Mouse (Mus musculus) hindbrain, embryonic 16.5 days (tissue): ENCODE measurements at regions not wholly inside any gene's neighbourhood (a gene's known extent, or its start where the extent isn't known, plus 50 kb on each side); places are given as distances from the start of the nearest gene placed in this dataset.

Experiments
- ATAC-seq: fragments of 200-750 bp; cut with Nextera tagmentation; 2 replicates; pipeline ENCODE4 v1.8.0; 2017; ENCODE audit warnings: moderate TSS enrichment, moderate library complexity
- H3K27ac ChIP-seq: fragments of 300-500 bp; sonication (generic); 2 replicates; pipeline ENCODE4 v1.5.1; 2014; ENCODE audit warnings: low read depth, mild to moderate bottlenecking, control low read depth, low read length, moderate library complexity
- H3K27me3 ChIP-seq: fragments of 300-500 bp; sonication (generic); replicated peaks from 2 replicates; pipeline ENCODE4 v1.6.1; 2014; ENCODE audit warnings: low read length; ENCODE audit not compliant: control insufficient read depth, insufficient read depth
- H3K36me3 ChIP-seq: fragments of 300-500 bp; sonication (generic); 2 replicates; pipeline ENCODE4 v1.6.1; 2014; ENCODE audit warnings: mild to moderate bottlenecking, low read length, moderate library complexity, mixed read lengths; ENCODE audit not compliant: control insufficient read depth, insufficient read depth
- H3K4me1 ChIP-seq: fragments of 300-500 bp; sonication (generic); 2 replicates; pipeline ENCODE4 v1.6.1; 2014; ENCODE audit warnings: low read depth, low read length; ENCODE audit not compliant: control insufficient read depth, insufficient read depth
- H3K4me2 ChIP-seq: fragments of 300-500 bp; sonication (generic); 2 replicates; pipeline ENCODE4 v1.6.1; 2014; ENCODE audit warnings: mild to moderate bottlenecking, low read length, control low read depth, moderate library complexity
- H3K4me3 ChIP-seq: fragments of 300-500 bp; sonication (generic); 2 replicates; pipeline ENCODE4 v1.5.1; 2014; ENCODE audit warnings: mild to moderate bottlenecking, low read length, control low read depth, moderate library complexity
- H3K9ac ChIP-seq: fragments of 300-500 bp; sonication (generic); 2 replicates; pipeline ENCODE4 v1.6.1; 2014; ENCODE audit warnings: low read depth, mild to moderate bottlenecking, control low read depth, low read length, moderate library complexity
- H3K9me3 ChIP-seq: fragments of 300-500 bp; sonication (generic); 2 replicates; pipeline ENCODE4 v1.6.1; 2014; ENCODE audit warnings: mild to moderate bottlenecking, low read length, moderate library complexity; ENCODE audit not compliant: control insufficient read depth
- WGBS: fragments of 180-500 bp; shearing (Covaris S2); extraction: QIAGEN DNeasy Blood & Tissue Kit; methylation state at CpG from one replicate; pipeline ENCODE4 v1.1.7; 2014; 5-methylcytosine and 5-hydroxymethylcytosine counted together

GRCm38 (mm10) chr3:73435241-73435640, 273.0 kb downstream of the Bche start:
- no peak overlapping the region for H3K27ac ChIP-seq
- WGBS = 73% methylated on average over 2 of the region's 2 CpGs
- H3K4me3 ChIP-seq = no peak overlapping the region
- H3K4me1 ChIP-seq = no peaks in the 10 kb centered on the region
- no peaks in the 10 kb centered on the region for H3K27me3 ChIP-seq
- no peak for ATAC-seq
- H3K9me3 ChIP-seq = no peaks in the 10 kb centered on the region
- H3K9ac ChIP-seq = no peak overlapping the region
- H3K36me3 ChIP-seq = no peaks in the 10 kb centered on the region
- no peak overlapping the region for H3K4me2 ChIP-seq

DNA sequence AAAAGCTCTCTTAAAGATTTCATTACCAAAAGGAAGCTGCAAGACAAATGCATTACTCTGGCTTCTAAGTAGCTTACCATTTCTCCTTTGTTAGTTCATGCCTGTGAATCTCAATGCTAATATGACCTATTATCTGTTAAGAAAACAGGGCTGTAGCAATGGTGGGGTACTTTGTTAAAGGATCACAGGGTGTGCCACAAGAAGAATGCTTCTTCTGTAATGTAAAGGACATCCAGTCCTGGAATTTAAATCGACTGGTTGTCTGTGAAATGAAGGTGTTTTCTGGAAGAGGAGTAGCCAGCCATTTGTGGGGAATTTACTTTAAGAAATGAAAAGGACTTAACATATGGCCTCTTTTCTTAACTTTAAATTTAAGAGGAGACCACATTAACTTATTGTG, 273.9 kb downstream of the Bche start:
- H3K36me3 ChIP-seq = no peaks in the 10 kb centered on the region
- no peak overlapping the region for H3K4me3 ChIP-seq
- H3K9me3 ChIP-seq = no peaks in the 10 kb centered on the region
- WGBS = 33% methylated on average over 1 of the region's 1 CpGs
- no peak for ATAC-seq
- H3K27me3 ChIP-seq = no peaks in the 10 kb centered on the region
- H3K9ac ChIP-seq = no peak overlapping the region
- H3K27ac ChIP-seq = no peak overlapping the region
- no peak overlapping the region for H3K4me2 ChIP-seq
- no peaks in the 10 kb centered on the region for H3K4me1 ChIP-seq

GRCm38 (mm10) chr3:73409929-73410522, 298.2 kb downstream of the Bche start:
- H3K27ac ChIP-seq = no peak overlapping the region
- H3K4me1 ChIP-seq = no peaks in the 10 kb centered on the region
- WGBS = 58% methylated on average over 4 of the region's 4 CpGs
- no peaks in the 10 kb centered on the region for H3K27me3 ChIP-seq
- H3K9me3 ChIP-seq = no peaks in the 10 kb centered on the region
- H3K4me3 ChIP-seq = no peak overlapping the region
- ATAC-seq = no peak
- no peaks in the 10 kb centered on the region for H3K36me3 ChIP-seq
- no peak overlapping the region for H3K4me2 ChIP-seq
- H3K9ac ChIP-seq = no peak overlapping the region

DNA sequence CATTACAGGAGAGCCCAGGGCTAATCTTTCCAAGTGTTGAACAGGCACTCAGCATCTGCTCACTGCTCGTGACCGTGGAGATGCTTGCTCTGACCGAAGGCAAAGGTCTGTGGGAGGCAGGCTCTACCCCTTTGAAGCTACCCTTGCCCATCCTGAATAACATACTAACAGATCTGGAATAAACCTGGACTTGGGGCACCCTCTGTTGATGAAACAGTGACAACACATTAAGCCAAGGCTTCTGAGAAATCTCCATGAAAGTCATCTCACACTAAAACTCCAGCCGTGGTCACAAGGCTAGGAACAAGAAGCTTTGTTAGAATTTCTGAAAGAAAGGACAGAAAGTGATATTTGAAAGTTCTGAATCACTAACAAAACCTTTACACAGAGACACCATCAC, 306.8 kb downstream of the Bche start:
- H3K27ac ChIP-seq = no peak overlapping the region
- 75% methylated on average over 4 of the region's 4 CpGs for WGBS
- ATAC-seq = 0 out of 2 replicates have a peak, but pooled peaks have one; percentile 37

DNA sequence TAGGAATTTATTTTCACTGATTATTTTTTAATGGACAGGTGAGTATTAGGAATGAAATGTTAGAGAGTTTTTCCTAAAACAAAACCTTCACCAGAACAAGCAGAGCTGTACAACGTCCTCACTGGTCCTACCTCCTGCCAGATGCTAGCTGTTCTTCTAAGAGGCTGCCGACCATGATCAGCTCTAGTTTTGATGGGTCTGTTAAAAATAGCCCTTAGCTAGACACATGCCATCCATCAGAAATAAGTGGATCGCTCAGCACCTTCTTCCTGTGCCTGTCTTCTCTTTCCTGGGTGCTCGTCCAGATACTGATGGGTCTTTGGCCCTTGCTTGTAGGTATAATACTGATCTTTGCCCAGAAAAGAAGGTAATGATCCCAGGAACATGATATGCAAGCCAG, 312.4 kb downstream of the Bche start:
- no peak overlapping the region for H3K27ac ChIP-seq
- WGBS = 84% methylated on average over 4 of the region's 4 CpGs
- H3K9ac ChIP-seq = no peak overlapping the region
- no peak overlapping the region for H3K4me3 ChIP-seq
- no peaks in the 10 kb centered on the region for H3K4me1 ChIP-seq
- no peaks in the 10 kb centered on the region for H3K27me3 ChIP-seq
- H3K9me3 ChIP-seq = no peaks in the 10 kb centered on the region
- ATAC-seq = no peak
- no peak overlapping the region for H3K4me2 ChIP-seq
- no peaks in the 10 kb centered on the region for H3K36me3 ChIP-seq

More for the DNA sequence above, 306.8 kb downstream of the Bche start:
- Histone ChIP-seq H3K9ac (no peak overlapping the region), H3K27me3 (no peaks in the 10 kb centered on the region), H3K36me3 (no peaks in the 10 kb centered on the region), H3K4me2 (no peak overlapping the region), H3K9me3 (no peaks in the 10 kb centered on the region), H3K4me1 (no peaks in the 10 kb centered on the region), H3K4me3 (no peak overlapping the region)

DNA sequence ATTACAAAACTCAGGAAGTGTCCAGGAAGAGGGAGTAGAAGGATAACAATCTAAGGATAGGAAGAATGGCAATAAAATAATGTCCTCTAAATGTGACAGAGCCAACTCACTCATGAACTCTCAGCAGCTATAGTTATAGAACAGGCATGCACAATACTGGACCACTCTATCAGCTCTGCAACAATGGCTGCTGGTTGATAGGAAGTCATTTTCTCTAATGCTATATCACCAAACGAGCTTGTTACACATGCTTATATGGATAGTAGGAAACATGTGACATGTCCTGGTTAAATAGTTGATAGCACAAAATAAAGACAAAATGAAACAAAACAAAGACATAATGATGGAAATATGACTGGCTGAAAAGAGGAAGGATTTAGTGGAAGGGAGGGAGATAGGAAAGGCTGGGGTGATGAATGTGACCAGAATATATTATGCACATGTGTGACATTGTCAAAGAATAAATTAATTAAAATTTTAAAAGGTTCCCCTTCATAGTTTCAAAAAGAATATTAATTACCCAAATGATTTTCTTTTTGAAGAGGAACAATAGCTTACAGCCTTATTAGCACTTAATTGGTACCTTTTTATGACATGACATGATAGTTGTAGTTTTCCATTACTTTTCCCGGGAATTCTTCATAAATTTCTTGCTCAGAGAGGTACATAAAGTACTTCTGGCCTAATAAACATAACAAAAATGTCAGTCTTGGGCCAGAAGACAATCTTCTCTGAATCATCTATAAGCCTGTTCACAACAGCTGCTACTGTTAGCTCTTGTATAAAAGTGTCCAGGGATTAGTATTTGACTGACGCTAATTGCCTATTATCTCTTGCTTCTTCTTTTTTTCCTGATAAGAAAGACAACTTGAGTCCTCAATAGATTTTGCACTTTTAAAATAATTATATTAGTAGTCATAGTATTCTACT, 318.2 kb downstream of the Bche start:
- H3K9me3 ChIP-seq = no peaks in the 10 kb centered on the region
- no peaks in the 10 kb centered on the region for H3K27me3 ChIP-seq
- H3K36me3 ChIP-seq = no peaks in the 10 kb centered on the region
- 79% methylated on average over 3 of the region's 3 CpGs for WGBS
- no peak overlapping the region for H3K9ac ChIP-seq
- no peak overlapping the region for H3K4me2 ChIP-seq
- H3K4me3 ChIP-seq = no peak overlapping the region
- H3K4me1 ChIP-seq = no peaks in the 10 kb centered on the region
- ATAC-seq = no peak
- no peak overlapping the region for H3K27ac ChIP-seq

DNA sequence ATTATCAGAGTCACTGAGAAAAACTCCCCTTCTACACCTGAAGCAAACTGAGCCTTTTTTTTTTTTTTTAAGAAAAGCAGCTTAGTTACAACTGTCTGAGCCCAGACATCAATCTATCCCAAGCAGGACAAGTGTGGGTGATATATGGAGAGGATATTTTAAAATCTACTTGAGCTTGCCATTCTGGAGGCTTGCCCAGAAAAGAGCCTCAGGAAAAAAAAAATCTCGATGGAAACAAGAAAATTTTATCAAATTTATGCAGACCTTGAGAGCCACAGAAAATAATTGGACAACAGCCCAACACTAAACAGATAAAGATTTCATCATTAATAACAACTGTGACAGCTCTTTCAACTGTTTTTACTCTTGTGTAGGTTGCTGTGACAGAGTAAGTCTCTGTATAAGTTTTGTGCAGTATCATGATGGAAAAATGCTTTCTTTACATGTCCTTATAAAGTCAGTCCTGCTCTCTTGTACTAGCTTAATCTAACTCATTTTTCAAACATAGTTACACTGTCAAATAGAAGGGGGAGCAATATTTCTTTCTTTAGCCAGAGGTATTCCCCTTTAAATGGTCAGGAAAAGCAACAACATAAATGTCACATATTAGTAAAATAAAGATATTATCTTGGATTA, 297.4 kb upstream of the Slitrk3 start:
- no peak overlapping the region for H3K9ac ChIP-seq
- WGBS = 48% methylated on average over 1 of the region's 1 CpGs
- H3K36me3 ChIP-seq = no peaks in the 10 kb centered on the region
- H3K9me3 ChIP-seq = no peaks in the 10 kb centered on the region
- H3K4me1 ChIP-seq = no peaks in the 10 kb centered on the region
- no peak overlapping the region for H3K27ac ChIP-seq
- no peak overlapping the region for H3K4me2 ChIP-seq
- no peak for ATAC-seq
- no peaks in the 10 kb centered on the region for H3K27me3 ChIP-seq
- no peak overlapping the region for H3K4me3 ChIP-seq

GRCm38 (mm10) chr3:73343199-73343598, 285.6 kb upstream of the Slitrk3 start:
- Histone ChIP-seq H3K9ac (no peak overlapping the region), H3K4me1 (no peaks in the 10 kb centered on the region), H3K4me3 (no peak overlapping the region), H3K9me3 (no peaks in the 10 kb centered on the region), H3K36me3 (no peaks in the 10 kb centered on the region), H3K27ac (no peak overlapping the region), H3K27me3 (no peaks in the 10 kb centered on the region), H3K4me2 (no peak overlapping the region)
- ATAC-seq = peak; percentile 94
- WGBS = 6% methylated on average over 1 of the region's 1 CpGs

DNA sequence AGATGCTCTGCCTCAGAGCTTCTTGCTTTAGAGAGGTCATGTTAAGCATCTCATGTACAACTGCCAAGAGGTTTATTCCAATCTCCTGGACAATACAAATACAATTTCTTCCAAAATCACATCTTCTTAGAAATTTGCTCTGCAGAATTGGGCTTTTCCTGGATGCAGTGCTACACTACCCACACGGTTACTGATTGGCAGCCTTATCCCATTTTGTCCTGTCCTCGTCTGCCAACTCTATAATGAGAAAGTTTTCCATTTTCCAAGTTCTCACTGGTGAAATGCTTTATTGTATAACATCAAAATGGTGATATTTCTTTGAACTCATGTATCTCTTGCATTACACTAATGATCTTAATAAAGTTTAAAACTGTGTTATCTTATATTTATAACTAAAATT, 282.1 kb upstream of the Slitrk3 start:
- no peaks in the 10 kb centered on the region for H3K27me3 ChIP-seq
- H3K4me1 ChIP-seq = no peaks in the 10 kb centered on the region
- no peak overlapping the region for H3K4me3 ChIP-seq
- H3K9ac ChIP-seq = no peak overlapping the region
- 77% methylated on average over 2 of the region's 2 CpGs for WGBS
- H3K4me2 ChIP-seq = no peak overlapping the region
- no peak overlapping the region for H3K27ac ChIP-seq
- ATAC-seq = no peak
- no peaks in the 10 kb centered on the region for H3K36me3 ChIP-seq
- H3K9me3 ChIP-seq = no peaks in the 10 kb centered on the region
